Mouse (Mus musculus): ENCODE measurements around the gene Sh3rf1. TPM values are rescaled to one million over a fixed set of nuclear protein-coding genes. Genes with fewer than 3 reads are reported as not detected.
A peak's percentile ranks its signal among the peaks of the same experiment; 100 is the strongest.

The Sh3rf1 gene
- polyA plus RNA-seq, 1 experiment from 2014 or later: 30.7 TPM

DNA sequence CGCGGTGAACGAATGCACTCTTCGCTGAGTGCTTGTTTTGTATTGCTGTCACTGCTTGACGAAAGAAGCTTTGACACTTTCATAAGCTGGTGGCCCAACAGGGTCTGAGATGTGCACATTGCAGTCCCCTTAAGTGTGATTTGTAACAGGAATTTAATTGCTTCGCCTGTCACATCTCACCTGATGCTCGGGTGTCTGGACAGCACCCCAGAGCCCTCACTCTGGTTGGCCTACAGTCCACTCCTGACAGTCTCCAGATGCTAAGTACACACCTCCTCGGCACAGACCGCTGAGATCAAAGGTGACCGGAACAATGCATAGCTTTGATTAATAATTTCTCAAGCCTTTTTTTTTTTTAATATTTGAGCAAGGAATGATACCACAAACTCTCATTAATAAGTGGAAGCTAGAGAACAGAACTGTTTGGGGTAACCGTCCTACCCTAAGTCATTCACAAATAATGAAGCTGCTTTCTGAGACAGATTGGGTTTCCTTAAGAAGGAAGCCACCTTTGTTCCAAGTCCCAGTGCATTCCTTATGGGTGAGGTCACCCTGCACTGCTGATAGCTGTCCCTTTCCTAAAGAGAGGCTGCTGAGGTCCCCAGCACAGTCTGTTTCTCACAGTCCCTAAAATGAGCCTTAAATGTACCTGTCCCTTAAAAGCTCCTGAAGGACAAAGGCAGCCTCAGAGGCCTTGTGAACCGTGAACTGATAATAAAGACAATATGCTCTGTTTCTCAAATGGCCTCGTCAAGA, 23.8 kb downstream of the Sh3rf1 start:
- Histone ChIP-seq H3K27ac (no peak overlapping the region), H3K27me3 (replicated peaks) (no peaks in the 10 kb centered on the region), H3K4me1 (0 out of 2 replicates have a peak, but pooled peaks cover 4% of the 10 kb centered on the region), H3K4me3 (no peak overlapping the region), H3K4me2 (no peak overlapping the region), H3K36me3 (replicated peaks) (no peaks in the 10 kb centered on the region), H3K9ac (no peak overlapping the region), H3K9me3 (no peaks in the 10 kb centered on the region)
- ATAC-seq (replicated peaks): peak; percentile 63; the same call in 1 of the 2 replicates
- WGBS: 44% methylated on average over 13 of the region's 13 CpGs

DNA sequence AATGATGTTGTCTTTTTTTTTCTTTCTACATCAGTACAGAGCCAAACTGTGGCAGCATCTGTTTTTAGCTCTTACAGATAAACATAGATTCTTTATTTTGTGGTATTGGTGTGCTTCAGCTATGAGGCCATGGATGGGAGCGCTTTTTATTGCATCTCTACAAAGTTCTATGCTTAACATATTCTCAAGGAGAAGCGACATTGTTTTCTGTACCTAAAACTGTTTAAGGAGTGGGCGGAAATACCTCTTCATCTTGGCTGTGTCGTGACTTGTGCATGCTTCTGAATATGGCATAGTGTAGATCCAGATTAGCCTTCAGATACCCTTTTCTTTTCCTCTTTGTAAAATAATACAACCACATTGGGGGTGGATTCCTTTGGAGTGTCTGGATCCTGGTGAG, 25.8 kb downstream of the Sh3rf1 start:
- no peak for ATAC-seq (replicated peaks)
- H3K36me3 ChIP-seq (replicated peaks): no peaks in the 10 kb centered on the region
- 0 out of 2 replicates have a peak, but pooled peaks cover 4% of the 10 kb centered on the region for H3K4me1 ChIP-seq
- 94% methylated on average over 4 of the region's 4 CpGs for WGBS
- no peak overlapping the region for H3K27ac ChIP-seq
- H3K4me2 ChIP-seq: no peak overlapping the region
- no peak overlapping the region for H3K9ac ChIP-seq
- no peaks in the 10 kb centered on the region for H3K9me3 ChIP-seq
- H3K27me3 ChIP-seq (replicated peaks): no peaks in the 10 kb centered on the region
- no peak overlapping the region for H3K4me3 ChIP-seq

DNA sequence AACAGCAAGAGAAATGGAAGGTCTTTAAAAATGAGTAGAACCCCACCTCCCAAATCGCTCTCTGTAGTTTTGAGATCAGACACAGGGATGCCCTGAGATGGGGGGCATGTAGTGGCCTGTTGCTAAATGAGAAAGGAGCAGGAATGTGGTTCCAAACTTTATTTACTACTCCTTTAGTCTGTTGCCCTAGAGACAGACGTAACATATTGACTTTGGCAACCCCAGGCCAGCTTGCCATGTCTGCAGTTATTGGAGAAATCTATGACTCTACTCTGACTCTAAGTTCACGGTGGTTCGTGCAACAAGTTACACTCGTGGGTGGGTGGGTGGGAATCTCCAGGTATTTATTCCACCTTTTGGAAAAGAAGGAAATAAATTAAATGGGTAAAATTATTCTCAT, 30.5 kb downstream of the Sh3rf1 start:
- no peak overlapping the region for H3K4me3 ChIP-seq
- 79% methylated on average over 5 of the region's 5 CpGs for WGBS
- no peak overlapping the region for H3K27ac ChIP-seq
- no peak for ATAC-seq (replicated peaks)
- H3K36me3 ChIP-seq (replicated peaks): no peaks in the 10 kb centered on the region
- no peaks in the 10 kb centered on the region for H3K4me1 ChIP-seq
- H3K27me3 ChIP-seq (replicated peaks): no peaks in the 10 kb centered on the region
- H3K4me2 ChIP-seq: no peak overlapping the region
- no peak overlapping the region for H3K9ac ChIP-seq
- no peaks in the 10 kb centered on the region for H3K9me3 ChIP-seq

DNA sequence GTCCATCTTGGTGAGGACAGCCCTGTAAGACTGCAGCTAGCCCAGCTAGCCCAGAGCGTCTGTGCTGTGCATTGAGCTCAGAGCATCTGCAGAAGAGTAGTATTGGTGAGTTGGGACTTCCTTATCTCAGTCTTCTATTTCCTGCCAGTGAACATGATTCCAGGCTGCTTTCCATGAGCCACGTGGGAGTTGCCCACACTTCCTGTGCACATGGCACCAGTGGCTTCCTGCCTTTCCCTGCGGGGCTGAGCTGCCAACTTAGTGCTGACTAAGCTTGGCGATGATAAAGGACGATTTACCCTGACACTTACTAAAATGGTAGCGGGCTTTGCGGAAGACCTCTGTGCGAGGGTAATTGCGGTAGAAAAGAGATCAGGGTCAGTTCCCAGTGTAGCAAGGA, 35.2 kb downstream of the Sh3rf1 start:
- Histone ChIP-seq H3K4me2 (no peak overlapping the region), H3K9ac (no peak overlapping the region), H3K4me1 (peaks cover 10% of the 10 kb centered on the region), H3K27me3 (replicated peaks) (no peaks in the 10 kb centered on the region), H3K9me3 (no peaks in the 10 kb centered on the region), H3K4me3 (no peak overlapping the region), H3K27ac (no peak overlapping the region), H3K36me3 (replicated peaks) (no peaks in the 10 kb centered on the region)
- ATAC-seq (replicated peaks): no peak
- 87% methylated on average over 9 of the region's 9 CpGs for WGBS

DNA sequence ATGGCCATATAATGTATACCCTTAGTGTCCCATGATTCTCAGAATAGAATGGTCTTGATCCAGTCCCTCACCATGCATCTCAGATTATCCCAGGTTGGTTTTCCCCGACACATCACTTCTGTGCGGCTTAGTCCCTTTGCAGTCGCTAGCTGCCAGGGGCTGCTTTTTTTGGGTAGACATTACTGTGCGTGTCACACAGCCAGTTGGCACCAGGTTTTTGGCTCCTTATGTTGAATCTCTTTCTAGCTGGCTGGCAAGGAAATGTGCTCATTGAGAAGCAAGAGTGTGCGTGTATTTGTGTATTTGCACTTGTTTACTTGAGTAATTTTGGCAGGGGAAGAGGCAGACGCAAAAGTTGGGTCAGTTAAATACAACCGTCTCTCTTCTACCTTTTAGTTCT, 35.9 kb downstream of the Sh3rf1 start:
- Histone ChIP-seq H3K4me2 (no peak overlapping the region), H3K9ac (no peak overlapping the region), H3K9me3 (no peaks in the 10 kb centered on the region), H3K27ac (no peak overlapping the region), H3K4me3 (no peak overlapping the region), H3K36me3 (replicated peaks) (no peaks in the 10 kb centered on the region), H3K4me1 (peaks cover 10% of the 10 kb centered on the region), H3K27me3 (replicated peaks) (no peaks in the 10 kb centered on the region)
- ATAC-seq (replicated peaks): no peak
- 73% methylated on average over 7 of the region's 7 CpGs for WGBS

DNA sequence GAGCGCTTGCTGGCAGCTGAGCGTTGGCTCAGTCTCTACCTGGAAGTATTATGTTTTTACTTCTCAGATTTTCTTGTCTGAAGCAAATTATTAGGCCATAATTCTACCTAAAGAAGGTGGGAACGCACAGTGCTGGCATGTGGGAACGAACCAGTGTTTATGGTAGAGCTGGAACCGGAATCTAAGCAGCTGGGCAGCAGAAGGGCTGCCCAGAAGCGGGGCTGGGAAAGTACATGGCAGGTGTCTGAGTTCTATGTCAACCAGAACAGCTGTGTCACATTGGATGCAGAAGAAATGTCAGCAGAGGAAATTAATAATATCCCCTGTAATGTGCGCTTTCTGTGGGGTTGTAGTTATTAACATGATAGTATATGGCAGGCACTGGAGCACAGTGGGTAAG, 36.9 kb downstream of the Sh3rf1 start:
- ATAC-seq (replicated peaks): no peak
- Histone ChIP-seq H3K4me1 (peaks cover 12% of the 10 kb centered on the region), H3K36me3 (replicated peaks) (no peaks in the 10 kb centered on the region), H3K4me2 (no peak overlapping the region), H3K9me3 (no peaks in the 10 kb centered on the region), H3K4me3 (no peak overlapping the region), H3K9ac (no peak overlapping the region), H3K27ac (0 out of 2 replicates have a peak overlapping the region, but pooled peaks have one; percentile 17), H3K27me3 (replicated peaks) (no peaks in the 10 kb centered on the region)
- whole genome bisulfite sequencing: 90% methylated on average over 7 of the region's 7 CpGs

DNA sequence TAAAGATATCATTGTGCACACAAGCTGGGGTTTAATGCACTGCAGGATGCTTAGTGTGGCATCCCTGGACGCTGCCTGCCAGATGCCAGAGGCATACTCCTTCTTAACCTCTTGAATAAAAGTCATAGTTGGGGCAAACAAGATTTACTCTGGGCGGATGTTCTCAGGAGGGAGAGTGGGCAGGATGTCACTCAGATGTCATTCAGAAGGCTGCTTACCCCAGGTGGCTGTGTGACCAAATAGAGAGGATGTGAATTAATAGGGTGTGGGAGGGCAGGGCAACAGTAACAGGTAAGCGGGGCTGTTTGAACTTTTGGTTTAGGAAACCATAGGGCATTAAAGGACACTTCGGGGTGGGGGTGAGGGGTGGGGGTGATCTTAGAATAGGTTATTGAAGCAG, 37.7 kb downstream of the Sh3rf1 start:
- Histone ChIP-seq H3K4me2 (no peak overlapping the region), H3K4me1 (peaks cover 13% of the 10 kb centered on the region), H3K27me3 (replicated peaks) (no peaks in the 10 kb centered on the region), H3K9ac (no peak overlapping the region), H3K4me3 (no peak overlapping the region), H3K27ac (no peak overlapping the region), H3K36me3 (replicated peaks) (no peaks in the 10 kb centered on the region), H3K9me3 (no peaks in the 10 kb centered on the region)
- WGBS: 51% methylated on average over 4 of the region's 4 CpGs
- no peak for ATAC-seq (replicated peaks)

DNA sequence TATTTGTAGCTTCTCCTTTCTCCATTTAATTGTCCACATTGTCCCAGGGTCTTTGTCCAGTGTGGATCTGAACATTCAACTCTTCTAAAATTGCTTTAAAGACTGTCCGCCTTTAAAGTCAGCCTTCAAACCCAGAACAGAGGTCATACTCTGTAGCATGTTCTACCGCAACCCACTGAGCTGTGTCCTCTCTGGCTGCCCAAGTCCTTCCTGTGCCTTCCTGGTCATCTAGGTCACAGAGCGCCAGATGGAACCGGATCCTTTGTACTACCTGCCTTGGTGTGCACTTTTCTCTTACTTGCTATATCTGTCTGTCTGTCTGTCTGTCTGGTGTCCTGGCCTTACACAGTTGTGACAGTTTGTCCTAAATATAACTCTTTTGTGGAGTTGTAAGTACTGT, 40.0 kb downstream of the Sh3rf1 start:
- no peak for ATAC-seq (replicated peaks)
- H3K9ac ChIP-seq: no peak overlapping the region
- WGBS: 95% methylated on average over 4 of the region's 4 CpGs
- H3K36me3 ChIP-seq (replicated peaks): no peaks in the 10 kb centered on the region
- H3K4me2 ChIP-seq: no peak overlapping the region
- no peaks in the 10 kb centered on the region for H3K9me3 ChIP-seq
- no peak overlapping the region for H3K27ac ChIP-seq
- H3K4me1 ChIP-seq: peaks cover 13% of the 10 kb centered on the region
- no peak overlapping the region for H3K4me3 ChIP-seq
- H3K27me3 ChIP-seq (replicated peaks): no peaks in the 10 kb centered on the region

DNA sequence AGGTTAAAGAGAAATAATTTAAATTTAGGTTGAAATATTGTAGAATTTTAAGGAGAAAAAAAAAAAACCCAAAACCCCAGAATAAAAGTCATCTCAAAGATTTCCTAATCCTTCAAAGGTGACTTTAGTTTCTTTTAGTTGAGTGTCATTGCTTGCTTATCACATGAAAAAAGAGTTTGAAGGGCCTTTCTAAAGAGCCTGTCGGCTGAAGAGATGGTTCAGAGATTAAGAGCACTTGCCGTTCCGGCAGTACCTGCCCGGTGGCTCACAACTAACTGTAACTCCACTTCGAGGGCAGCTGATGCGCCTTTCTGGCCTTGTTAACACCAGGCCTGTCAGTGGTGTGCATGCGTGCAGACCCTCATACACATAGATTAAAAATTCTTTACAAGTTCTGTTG, 41.2 kb downstream of the Sh3rf1 start:
- H3K4me2 ChIP-seq: no peak overlapping the region
- WGBS: 44% methylated on average over 7 of the region's 7 CpGs

DNA sequence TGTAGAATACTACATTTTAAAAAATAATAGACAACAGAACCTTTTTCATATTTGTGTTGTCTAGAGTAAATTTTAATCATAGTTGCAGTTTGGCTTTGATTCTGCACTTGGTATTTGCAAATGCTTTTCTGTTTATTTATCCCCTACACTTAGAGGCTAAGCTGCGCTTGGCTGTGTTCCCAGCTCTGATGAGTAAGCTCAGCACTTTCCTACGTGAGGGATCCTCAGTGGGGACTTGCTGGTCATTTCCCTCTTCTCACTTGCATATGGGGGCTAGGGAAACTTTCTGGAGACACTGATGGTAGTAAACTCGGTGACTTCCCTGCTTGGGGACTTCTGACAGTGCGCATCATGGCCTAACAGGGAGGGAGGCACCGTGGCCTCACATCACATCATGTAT, 41.7 kb downstream of the Sh3rf1 start:
- no peaks in the 10 kb centered on the region for H3K27me3 ChIP-seq (replicated peaks)
- H3K4me2 ChIP-seq: no peak overlapping the region
- no peak overlapping the region for H3K27ac ChIP-seq
- no peak overlapping the region for H3K9ac ChIP-seq
- no peak for ATAC-seq (replicated peaks)
- H3K4me3 ChIP-seq: no peak overlapping the region
- 68% methylated on average over 5 of the region's 5 CpGs for WGBS
- H3K9me3 ChIP-seq: no peaks in the 10 kb centered on the region
- H3K36me3 ChIP-seq (replicated peaks): no peaks in the 10 kb centered on the region
- H3K4me1 ChIP-seq: peaks cover 17% of the 10 kb centered on the region

More for the DNA sequence above, 41.2 kb downstream of the Sh3rf1 start:
- H3K4me3 ChIP-seq: no peak overlapping the region
- H3K9ac ChIP-seq: no peak overlapping the region
- ATAC-seq (replicated peaks): no peak
- no peak overlapping the region for H3K27ac ChIP-seq
- peaks cover 13% of the 10 kb centered on the region for H3K4me1 ChIP-seq
- no peaks in the 10 kb centered on the region for H3K36me3 ChIP-seq (replicated peaks)
- no peaks in the 10 kb centered on the region for H3K9me3 ChIP-seq
- no peaks in the 10 kb centered on the region for H3K27me3 ChIP-seq (replicated peaks)

DNA sequence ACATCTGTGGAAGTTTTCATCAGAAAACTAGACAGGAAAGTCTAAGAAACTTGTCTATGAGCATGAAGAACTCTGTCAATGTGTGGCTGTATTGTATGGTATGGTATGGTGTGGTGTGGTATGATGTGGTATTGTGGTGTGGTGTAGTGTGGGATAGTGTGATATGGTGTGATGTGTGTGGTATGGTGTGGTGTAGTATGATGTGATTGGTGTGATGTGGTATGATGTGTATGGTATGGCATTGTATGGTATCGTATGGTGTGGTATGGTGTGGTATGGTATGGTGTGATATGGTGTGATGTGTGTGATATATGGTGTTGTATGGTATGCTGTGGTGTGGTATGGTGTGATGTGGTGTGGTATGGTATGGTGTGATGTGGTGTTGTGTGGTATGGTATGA, 43.4 kb downstream of the Sh3rf1 start:
- 92% methylated on average over 1 of the region's 1 CpGs for WGBS
- ATAC-seq (replicated peaks): peak; percentile 37; the same call in 1 of the 2 replicates
- no peaks in the 10 kb centered on the region for H3K36me3 ChIP-seq (replicated peaks)
- H3K4me2 ChIP-seq: no peak overlapping the region
- H3K4me3 ChIP-seq: no peak overlapping the region
- no peaks in the 10 kb centered on the region for H3K9me3 ChIP-seq
- H3K4me1 ChIP-seq: peaks cover 15% of the 10 kb centered on the region
- H3K9ac ChIP-seq: no peak overlapping the region
- no peaks in the 10 kb centered on the region for H3K27me3 ChIP-seq (replicated peaks)
- no peak overlapping the region for H3K27ac ChIP-seq

DNA sequence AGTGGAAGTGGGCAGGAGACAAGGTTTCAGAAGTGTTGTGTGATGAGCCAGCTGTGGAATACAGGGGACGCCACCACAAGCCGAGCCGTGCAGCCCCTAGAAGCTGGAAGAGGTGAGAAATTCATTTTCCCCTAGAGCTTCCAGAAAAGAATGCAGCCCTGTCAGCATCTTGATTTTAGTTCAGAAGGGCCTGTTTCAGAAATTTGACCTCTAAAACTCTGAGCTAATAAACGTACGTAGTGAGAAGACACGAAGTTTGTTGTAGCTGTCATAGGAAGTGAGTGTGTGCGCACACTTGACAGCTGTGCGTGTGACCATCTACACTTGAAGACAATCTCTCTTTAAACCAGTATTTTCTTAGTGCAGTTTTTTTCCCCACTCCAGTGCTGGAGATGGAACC, 44.0 kb downstream of the Sh3rf1 start:
- Histone ChIP-seq H3K27me3 (replicated peaks) (no peaks in the 10 kb centered on the region), H3K4me1 (peaks cover 15% of the 10 kb centered on the region), H3K4me2 (no peak overlapping the region), H3K4me3 (no peak overlapping the region), H3K27ac (no peak overlapping the region), H3K9ac (no peak overlapping the region), H3K9me3 (no peaks in the 10 kb centered on the region), H3K36me3 (replicated peaks) (no peaks in the 10 kb centered on the region)
- no peak for ATAC-seq (replicated peaks)
- 91% methylated on average over 8 of the region's 8 CpGs for WGBS

DNA sequence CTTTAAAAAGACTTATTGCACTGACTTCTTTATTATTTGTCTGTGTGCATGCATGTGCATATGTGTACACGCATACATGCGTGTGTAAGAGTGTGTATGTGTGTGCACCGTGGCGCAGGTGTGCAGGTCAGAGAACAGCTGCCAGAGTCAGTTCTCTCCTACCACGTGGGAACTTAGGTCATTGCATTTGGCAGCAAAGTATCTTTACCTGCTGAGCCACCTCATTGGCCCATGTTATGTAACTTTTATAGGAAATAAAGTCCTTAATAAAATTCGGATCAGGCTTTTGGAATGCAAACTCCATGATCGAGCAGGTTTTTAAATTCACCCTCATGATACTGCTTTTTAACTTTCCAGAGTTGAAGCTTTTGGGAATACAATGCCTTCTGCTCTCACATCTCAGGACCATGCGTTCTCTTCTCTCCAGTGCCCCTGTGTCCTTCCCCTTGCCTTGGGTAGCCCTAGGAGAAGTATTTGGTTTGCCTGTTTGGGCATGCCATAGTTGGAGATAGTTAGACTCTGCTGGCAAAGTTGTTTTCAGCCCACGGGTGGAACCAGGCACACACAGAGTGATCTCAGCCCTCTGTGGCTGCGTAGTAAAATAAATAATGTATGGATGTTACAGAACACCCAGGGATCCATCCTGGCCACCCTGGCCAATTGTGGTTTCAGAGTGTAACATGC, 44.7 kb downstream of the Sh3rf1 start:
- Histone ChIP-seq H3K9ac (no peak overlapping the region), H3K27ac (no peak overlapping the region), H3K36me3 (replicated peaks) (no peaks in the 10 kb centered on the region), H3K4me3 (no peak overlapping the region), H3K4me2 (no peak overlapping the region), H3K9me3 (no peaks in the 10 kb centered on the region), H3K27me3 (replicated peaks) (no peaks in the 10 kb centered on the region), H3K4me1 (peaks cover 15% of the 10 kb centered on the region)
- 89% methylated on average over 10 of the region's 10 CpGs for WGBS
- no peak for ATAC-seq (replicated peaks)
